Mouse (Mus musculus): ENCODE data around the gene Fgfr2.

Fgfr2 gene

DNA sequence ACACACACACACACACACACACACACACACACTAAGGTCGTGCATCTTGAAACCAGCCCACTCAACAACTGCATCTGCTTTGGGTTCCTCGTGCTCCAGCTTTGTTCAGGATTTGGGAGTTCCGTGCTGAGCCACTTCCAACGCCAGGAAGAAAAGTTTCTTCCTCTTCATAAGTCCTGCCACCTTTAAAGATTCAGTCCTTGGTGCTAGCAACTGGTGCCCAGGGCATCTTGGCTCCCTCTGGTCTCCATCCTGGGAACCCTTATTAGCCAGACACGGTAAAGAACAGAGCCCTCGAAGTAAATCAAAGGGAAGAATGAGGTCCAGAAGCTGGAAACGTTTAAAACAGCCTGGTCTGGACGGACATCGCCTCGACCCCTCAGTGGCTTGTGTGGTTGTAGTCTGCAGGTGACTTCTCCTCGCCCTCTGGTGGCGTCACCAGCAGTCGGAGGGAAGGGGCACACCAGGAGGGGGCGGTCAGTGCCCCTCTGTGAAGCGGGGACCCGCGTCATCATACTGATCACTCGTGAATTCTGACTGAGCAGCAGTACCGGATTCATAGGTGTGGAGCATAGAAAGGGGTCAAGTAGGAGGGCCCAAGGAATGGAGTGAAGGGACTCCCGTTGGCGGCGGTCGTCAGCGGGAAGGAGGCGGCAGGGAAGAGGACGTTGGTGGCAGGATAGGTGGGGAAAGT, 526.4 kb downstream of the Fgfr2 start:
- no peak for TF ChIP-seq GATA4 (IDR thresholded peaks at IDR 0.05; ENCODE audit: insufficient replicate concordance, low read length)

GRCm38 (mm10) chr7:132595787-132596186, 527.4 kb downstream of the Fgfr2 start:
- no peak for TF ChIP-seq GATA4 (IDR thresholded peaks at IDR 0.05; ENCODE audit: insufficient replicate concordance, low read length)

GRCm38 (mm10) chr7:132594325-132594724, 528.8 kb downstream of the Fgfr2 start:
- TF ChIP-seq GATA4 (IDR thresholded peaks at IDR 0.05; ENCODE audit: insufficient replicate concordance, low read length), result no peak

GRCm38 (mm10) chr7:132593762-132594161, 529.4 kb downstream of the Fgfr2 start:
- no peak for TF ChIP-seq GATA4 (IDR thresholded peaks at IDR 0.05; ENCODE audit: insufficient replicate concordance, low read length)

- TF ChIP-seq GATA4 (IDR thresholded peaks at IDR 0.05; ENCODE audit: insufficient replicate concordance, low read length), result no peak
Observed at GRCm38 (mm10) chr7:132589610-132590009, 533.5 kb downstream of the Fgfr2 start.

GRCm38 (mm10) chr7:132587167-132587566, 536.0 kb downstream of the Fgfr2 start:
- TF ChIP-seq GATA4 (IDR thresholded peaks at IDR 0.05; ENCODE audit: insufficient replicate concordance, low read length), result no peak

DNA sequence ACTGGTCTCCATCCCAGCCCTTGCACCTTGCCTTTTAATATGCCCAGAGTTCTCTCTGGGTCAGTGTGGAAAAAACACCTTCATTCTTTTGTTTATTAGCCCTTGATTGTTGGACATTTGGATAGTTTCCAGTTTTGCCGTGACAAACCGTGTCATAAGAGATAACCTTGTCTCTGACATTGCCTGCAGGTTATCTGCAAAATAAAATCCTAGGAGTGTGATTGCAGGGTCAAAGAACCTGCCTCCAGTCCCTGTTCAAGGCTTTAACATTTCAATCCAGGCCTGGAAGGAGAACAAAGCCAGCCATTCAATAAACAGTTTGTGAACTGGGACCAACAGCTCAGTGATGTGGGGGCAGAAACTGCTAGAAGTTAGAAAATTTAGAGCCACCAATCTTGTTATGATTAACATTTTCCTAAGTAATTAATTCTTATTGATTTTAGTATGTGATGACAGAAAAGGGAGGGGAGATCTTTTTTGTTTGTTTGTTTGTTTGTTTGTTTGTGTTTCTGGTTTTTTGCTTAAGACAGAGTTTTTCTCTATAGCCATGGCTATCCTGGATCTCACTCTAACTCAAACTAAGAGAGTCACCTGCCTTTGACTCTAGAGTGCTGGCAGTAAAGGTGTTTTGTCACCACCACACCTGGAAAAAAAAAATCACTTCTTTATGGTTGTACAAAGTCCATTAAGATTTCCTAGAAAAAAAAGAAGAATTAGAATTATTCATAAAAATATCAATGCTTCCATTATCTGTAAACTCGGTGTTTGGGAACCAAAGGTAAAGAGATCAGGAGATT, 537.3 kb downstream of the Fgfr2 start:
- no peak for TF ChIP-seq GATA4 (IDR thresholded peaks at IDR 0.05; ENCODE audit: insufficient replicate concordance, low read length)

GRCm38 (mm10) chr7:132581441-132581840, 541.7 kb downstream of the Fgfr2 start:
- TF ChIP-seq GATA4 (IDR thresholded peaks at IDR 0.05; ENCODE audit: insufficient replicate concordance, low read length), result no peak

DNA sequence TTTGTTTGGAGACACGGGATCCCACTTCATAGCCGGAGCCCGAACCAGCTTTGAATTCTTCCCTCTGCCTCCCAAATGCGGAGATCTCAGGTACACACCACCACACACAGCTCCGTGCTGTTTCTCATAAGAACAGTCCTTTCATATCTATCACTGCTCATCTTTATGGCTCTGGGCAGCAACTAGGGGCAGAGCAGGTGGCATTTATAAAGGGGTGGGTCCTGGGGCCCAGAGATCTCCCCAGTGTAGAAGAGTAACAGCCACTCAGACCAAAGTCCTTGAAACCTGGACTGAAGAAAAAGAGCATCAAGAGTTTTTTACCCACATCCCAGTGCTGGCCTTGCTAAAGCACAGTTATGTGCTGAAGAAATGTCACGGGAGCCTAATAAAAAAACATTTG, 542.6 kb downstream of the Fgfr2 start:
- TF ChIP-seq GATA4 (IDR thresholded peaks at IDR 0.05; ENCODE audit: insufficient replicate concordance, low read length), result no peak

GRCm38 (mm10) chr7:132576891-132577290, 546.3 kb downstream of the Fgfr2 start:
- TF ChIP-seq GATA4 (IDR thresholded peaks at IDR 0.05; ENCODE audit: insufficient replicate concordance, low read length), result no peak

DNA sequence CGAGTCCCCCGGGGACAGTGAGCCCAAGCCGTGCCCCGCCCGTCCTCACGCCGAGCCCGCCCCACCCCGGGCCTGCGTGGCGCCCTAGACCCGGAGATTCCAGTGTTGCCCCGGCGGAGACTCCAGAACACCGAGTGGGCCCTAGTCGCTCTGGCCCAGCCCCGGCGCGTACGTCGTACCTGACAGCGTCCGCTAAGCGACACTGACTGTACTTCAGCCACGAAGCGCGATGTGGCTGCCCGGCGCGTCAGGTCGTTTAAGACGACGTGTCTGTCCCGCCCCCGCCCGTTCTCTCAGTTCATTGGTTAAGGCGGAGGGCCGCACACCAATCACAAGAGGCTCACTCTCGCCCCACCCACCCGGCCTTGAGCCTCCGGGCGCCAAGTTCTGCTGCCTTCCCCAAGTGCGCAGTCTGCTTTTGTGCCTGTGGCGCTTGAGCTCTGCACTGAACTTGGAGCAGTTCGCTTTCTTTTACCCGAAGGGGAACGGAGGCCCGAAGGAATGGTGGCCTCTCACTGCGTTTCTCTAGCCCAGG, 547.0 kb downstream of the Fgfr2 start, which contains the start of gene Oat:
Gene Oat (minus strand): TSS at position 283 of the 535 bp plus-strand sequence.
- TF ChIP-seq GATA4 (IDR thresholded peaks at IDR 0.05; ENCODE audit: insufficient replicate concordance, low read length), result no peak

GRCm38 (mm10) chr7:132575623-132576022, 547.5 kb downstream of the Fgfr2 start:
- TF ChIP-seq GATA4 (IDR thresholded peaks at IDR 0.05; ENCODE audit: insufficient replicate concordance, low read length), result no peak

- no peak for TF ChIP-seq GATA4 (IDR thresholded peaks at IDR 0.05; ENCODE audit: insufficient replicate concordance, low read length)
Observed at GRCm38 (mm10) chr7:132574646-132575045, 548.5 kb downstream of the Fgfr2 start.

GRCm38 (mm10) chr7:132573205-132573604, 549.9 kb downstream of the Fgfr2 start:
- no peak for TF ChIP-seq GATA4 (IDR thresholded peaks at IDR 0.05; ENCODE audit: insufficient replicate concordance, low read length)

DNA sequence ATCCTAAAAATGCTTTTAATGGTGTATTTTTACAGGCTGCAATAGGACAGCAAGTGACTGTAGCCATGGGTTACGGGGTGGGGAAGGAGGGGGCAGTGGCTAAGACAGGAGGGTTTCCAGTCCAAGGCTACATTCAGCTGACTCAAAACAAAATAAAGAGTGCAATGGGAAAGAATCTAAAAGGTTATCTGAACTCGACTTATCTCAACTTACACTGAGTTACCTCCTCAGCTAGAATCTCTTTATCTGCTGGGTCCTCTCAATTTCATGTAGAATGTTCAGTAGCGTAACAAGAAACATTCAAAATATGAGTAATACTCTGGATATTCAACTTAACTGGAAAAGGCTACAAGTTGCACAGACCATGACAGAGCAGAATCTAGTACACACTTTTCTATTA, 550.4 kb downstream of the Fgfr2 start:
- TF ChIP-seq GATA4 (IDR thresholded peaks at IDR 0.05; ENCODE audit: insufficient replicate concordance, low read length), result no peak

DNA sequence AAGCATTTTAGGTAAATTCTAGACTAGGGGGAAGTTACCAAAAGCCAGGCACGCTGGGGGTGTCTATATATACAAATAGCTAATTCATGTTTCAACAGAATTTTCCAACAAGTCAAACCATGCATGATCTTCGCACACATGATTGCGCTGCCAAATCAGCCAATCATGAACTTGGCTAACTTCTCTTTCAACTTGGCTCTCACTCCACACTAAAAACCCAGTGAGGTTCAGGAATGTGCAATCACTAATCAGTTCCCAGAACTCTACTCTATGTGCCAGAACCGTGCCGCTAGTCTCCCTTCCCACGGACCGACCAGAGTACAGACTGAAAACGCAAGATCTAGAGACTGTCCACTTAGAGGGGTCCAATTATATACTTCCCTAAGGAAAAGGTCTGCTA, 551.7 kb downstream of the Fgfr2 start:
- peak; percentile 43; the same call in 1 of the 2 replicates for TF ChIP-seq GATA4 (IDR thresholded peaks at IDR 0.05; ENCODE audit: insufficient replicate concordance, low read length)
